Mouse (Mus musculus) cerebellum, adult 2 months (tissue): ENCODE data around the gene Tspan18.

ENCODE experiments used
- CTCF ChIP-seq: fragments of 200-500 bp; IDR thresholded peaks from 2 replicates; pipeline ENCODE4 v1.5.1; 2011; ENCODE audit warnings: low read depth, mild to moderate bottlenecking, control low read depth, low read length, moderate library complexity, borderline replicate concordance; ENCODE audit not compliant: insufficient read depth
- POLR2A ChIP-seq: fragments of 200-500 bp; IDR thresholded peaks from 2 replicates; pipeline ENCODE4 v1.6.1; 2011; ENCODE audit warnings: low read length, control low read depth, borderline replicate concordance; ENCODE audit not compliant: insufficient read depth

GRCm38 (mm10) chr2:93252356-93252755, 81.9 kb downstream of the Tspan18 start:
- no peak for TF ChIP-seq POLR2A
- TF ChIP-seq CTCF = no peak
